Mouse (Mus musculus) neural tube, embryonic 11.5 days (tissue): ENCODE measurements around the gene 1700001P01Rik. TPM values are rescaled to one million over a fixed set of nuclear protein-coding genes. Genes with fewer than 3 reads are reported as not detected.

Source experiments
- ATAC-seq: fragments of 200-750 bp; cut with Nextera tagmentation; 2 replicates; pipeline ENCODE4 v1.8.0; 2017; ENCODE audit warnings: moderate number of reproducible peaks, mild to moderate bottlenecking, moderate TSS enrichment, moderate library complexity; ENCODE audit not compliant: insufficient read depth, low FRiP score, low TSS enrichment
- DNase-seq: peaks from one replicate; pipeline ENCODE4 v3.0.0-alpha.2; 2015; ENCODE audit warnings: low spot score
- H3K27ac ChIP-seq: fragments of 300-500 bp; sonication (generic); 2 replicates; pipeline ENCODE4 v1.5.1; 2014; ENCODE audit warnings: low read depth, mild to moderate bottlenecking, low read length
- H3K27me3 ChIP-seq: fragments of 300-500 bp; sonication (generic); 2 replicates; pipeline ENCODE4 v1.6.1; 2014; ENCODE audit warnings: mild to moderate bottlenecking, low read length, mixed read lengths; ENCODE audit not compliant: control insufficient read depth, insufficient read depth
- H3K36me3 ChIP-seq: fragments of 300-500 bp; sonication (generic); 2 replicates; pipeline ENCODE4 v1.6.1; 2014; ENCODE audit warnings: mild to moderate bottlenecking, low read length, moderate library complexity, mixed read lengths; ENCODE audit not compliant: control insufficient read depth, insufficient read depth
- H3K4me1 ChIP-seq: fragments of 300-500 bp; sonication (generic); 2 replicates; pipeline ENCODE4 v1.6.1; 2014; ENCODE audit warnings: low read length, mixed read lengths; ENCODE audit not compliant: control insufficient read depth, insufficient read depth
- H3K4me2 ChIP-seq: fragments of 300-500 bp; sonication (generic); 2 replicates; pipeline ENCODE4 v1.6.1; 2014; ENCODE audit warnings: low read depth, mild to moderate bottlenecking, moderate library complexity
- H3K4me3 ChIP-seq: fragments of 300-500 bp; sonication (generic); 2 replicates; pipeline ENCODE4 v1.5.1; 2014; ENCODE audit warnings: low read depth, low read length
- H3K9ac ChIP-seq: fragments of 300-500 bp; sonication (generic); 2 replicates; pipeline ENCODE4 v1.6.1; 2014; ENCODE audit warnings: mild to moderate bottlenecking, low read length
- H3K9me3 ChIP-seq: fragments of 300-500 bp; sonication (generic); 2 replicates; pipeline ENCODE4 v1.6.1; 2016; ENCODE audit warnings: low read length; ENCODE audit not compliant: control insufficient read depth
- WGBS: fragments of 180-500 bp; shearing (Covaris S2); extraction: QIAGEN DNeasy Blood & Tissue Kit; methylation state at CpG from one replicate; pipeline ENCODE4 v1.1.7; 2014; 5-methylcytosine and 5-hydroxymethylcytosine counted together
- polyA plus RNA-seq: library from polyadenylated mRNA; unstranded; fragments of >200 nt; fragmentation: Nextera tagmentation; extraction: Ambion mirVana; gene quantifications from 2 replicates; pipeline ENCODE4 v1.2.1, GENCODE M21; 2014

1700001P01Rik gene
- polyA plus RNA-seq, 1 experiment from 2014 or later = not detected

- WGBS = 10% methylated on average over 17 of the region's 17 CpGs
- ATAC-seq = no peak
- peaks cover 32% of the 10 kb centered on the region for H3K4me1 ChIP-seq
These were observed 25.1 kb upstream of the 1700001P01Rik start for GRCm38 (mm10) chr11:97800691-97801408.

DNA sequence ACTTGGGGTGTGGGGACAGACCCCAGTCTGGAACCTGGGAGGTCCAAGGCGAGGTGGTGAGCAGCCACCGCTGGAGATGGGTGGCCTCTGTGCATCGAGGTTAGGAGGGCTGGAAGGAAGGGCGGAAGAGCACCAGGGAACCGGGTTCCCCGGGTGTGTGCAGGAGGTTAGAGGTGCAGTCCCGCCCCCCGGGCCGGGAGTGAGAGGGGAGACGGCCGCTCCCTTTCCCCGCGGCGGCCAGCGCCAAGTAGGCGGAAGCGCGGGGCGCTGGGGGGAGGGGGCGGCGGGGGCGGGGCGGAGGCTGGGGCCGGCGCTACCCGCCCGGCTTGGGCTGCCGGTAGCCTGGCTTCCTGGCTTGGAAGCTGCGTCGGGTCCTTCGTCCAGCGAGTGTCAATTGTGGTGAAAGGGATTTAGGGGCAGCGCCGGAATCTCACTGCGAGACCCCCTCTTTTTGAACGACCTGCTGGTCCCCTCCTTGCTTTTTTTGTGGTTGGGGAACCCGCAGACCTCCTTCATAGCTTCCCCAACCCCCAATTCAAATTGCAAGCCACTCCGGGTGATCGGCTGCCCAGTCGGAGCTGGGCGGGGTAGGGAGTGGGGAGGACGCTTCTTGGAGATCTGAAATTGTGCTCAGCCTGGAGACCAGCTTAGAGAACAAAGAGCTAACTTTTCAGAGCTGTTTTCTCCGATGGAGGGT, 24.4 kb upstream of the 1700001P01Rik start:
- peak overlapping the region; percentile 79 for H3K27ac ChIP-seq
- peak overlapping the region; percentile 80 for H3K4me3 ChIP-seq
- H3K4me2 ChIP-seq = peak overlapping the region; percentile 67
- H3K27me3 ChIP-seq = no peaks in the 10 kb centered on the region
- peak overlapping the region; percentile 74 for H3K9ac ChIP-seq
- WGBS = under 1% methylated on average over 28 of the region's 43 CpGs
- H3K36me3 ChIP-seq = no peaks in the 10 kb centered on the region
- ATAC-seq = peak; percentile 56
- no peaks in the 10 kb centered on the region for H3K9me3 ChIP-seq
- H3K4me1 ChIP-seq = peaks cover 27% of the 10 kb centered on the region
- DNase-seq = peak; percentile 72

More at GRCm38 (mm10) chr11:97800691-97801408, 25.1 kb upstream of the 1700001P01Rik start:
- Histone ChIP-seq H3K9ac (peak overlapping the region; percentile 74), H3K36me3 (no peaks in the 10 kb centered on the region), H3K4me2 (peak overlapping the region; percentile 67), H3K27ac (peak overlapping the region; percentile 79), H3K27me3 (no peaks in the 10 kb centered on the region), H3K4me3 (peak overlapping the region; percentile 80), H3K9me3 (no peaks in the 10 kb centered on the region)
- DNase-seq = no peak

- ATAC-seq (peak; percentile 77), DNase-seq (peak; percentile 85)
- Histone ChIP-seq H3K4me1 (peaks cover 19% of the 10 kb centered on the region), H3K36me3 (no peaks in the 10 kb centered on the region), H3K27ac (peak overlapping the region; percentile 79), H3K27me3 (no peaks in the 10 kb centered on the region), H3K9me3 (no peaks in the 10 kb centered on the region), H3K4me3 (peak overlapping the region; percentile 80), H3K4me2 (peak overlapping the region; percentile 67), H3K9ac (peak overlapping the region; percentile 74)
- 0% methylated on average over 59 of the region's 71 CpGs for WGBS
These were observed 23.7 kb upstream of the 1700001P01Rik start for GRCm38 (mm10) chr11:97799146-97799993.

GRCm38 (mm10) chr11:97798782-97799145, 23.0 kb upstream of the 1700001P01Rik start, which contains the start of gene Lasp1:
Gene Lasp1, plus strand, starts transcription at chr11:97799000.
- peak; percentile 59 for ATAC-seq
- H3K27me3 ChIP-seq = no peaks in the 10 kb centered on the region
- peak within 1 kb of the TSS; percentile 80 for H3K4me3 ChIP-seq
- peak within 1 kb of the TSS; percentile 67 for H3K4me2 ChIP-seq
- H3K9ac ChIP-seq = peak within 1 kb of the TSS; percentile 74
- peak; percentile 89 for DNase-seq
- no peaks in the 10 kb centered on the region for H3K9me3 ChIP-seq
- H3K36me3 ChIP-seq = no peaks in the 10 kb centered on the region
- H3K27ac ChIP-seq = peak within 1 kb of the TSS; percentile 79
- WGBS = under 1% methylated on average over 11 of the region's 11 CpGs
- H3K4me1 ChIP-seq = peaks cover 14% of the 10 kb centered on the region

GRCm38 (mm10) chr11:97798083-97798435, 22.3 kb upstream of the 1700001P01Rik start:
- Histone ChIP-seq H3K4me2 (peak overlapping the region; percentile 14; the same call in 1 of the 2 replicates), H3K27me3 (no peaks in the 10 kb centered on the region), H3K4me1 (peaks cover 14% of the 10 kb centered on the region), H3K27ac (no peak overlapping the region), H3K36me3 (no peaks in the 10 kb centered on the region), H3K9me3 (no peaks in the 10 kb centered on the region), H3K4me3 (no peak overlapping the region), H3K9ac (no peak overlapping the region)
- 36% methylated on average over 8 of the region's 8 CpGs for WGBS
- ATAC-seq (no peak), DNase-seq (no peak)

DNA sequence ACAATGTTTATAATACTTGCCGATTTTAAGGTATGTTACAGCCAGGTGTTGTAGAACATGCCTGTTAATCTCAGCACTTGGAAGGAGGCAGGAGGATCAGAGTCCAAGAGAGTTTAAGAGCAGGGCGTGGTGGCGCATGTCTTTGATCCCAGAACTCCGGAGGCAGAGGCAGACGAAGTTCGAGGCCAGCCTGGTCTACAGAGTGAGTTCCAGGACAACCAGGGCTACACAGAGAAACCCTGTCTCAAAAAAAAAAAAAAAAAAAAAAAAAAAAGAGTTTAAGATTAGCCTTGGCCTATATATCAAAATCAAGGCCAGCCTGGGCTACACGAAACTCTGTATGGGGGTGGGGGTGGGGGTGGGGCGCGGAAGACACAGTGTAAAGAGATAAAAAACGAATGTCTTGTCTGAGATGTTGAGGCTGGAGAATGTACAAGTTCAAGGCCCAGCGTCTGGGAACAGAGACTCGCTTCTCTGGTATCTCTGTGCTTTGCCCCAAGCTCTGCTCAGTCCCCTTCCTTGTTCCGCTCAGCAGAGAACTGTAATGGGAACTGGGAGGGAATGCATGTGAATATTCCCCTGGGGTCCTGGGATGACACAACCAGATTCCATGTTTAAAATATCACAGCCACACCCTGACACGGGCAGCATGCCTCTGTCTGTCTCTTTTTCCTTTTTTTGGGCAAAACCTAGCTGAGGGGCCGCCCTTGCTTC, 21.8 kb upstream of the 1700001P01Rik start:
- ATAC-seq = no peak
- WGBS = 56% methylated on average over 15 of the region's 15 CpGs
- Histone ChIP-seq H3K27ac (no peak overlapping the region), H3K4me3 (no peak overlapping the region), H3K9me3 (no peaks in the 10 kb centered on the region), H3K4me1 (peaks cover 14% of the 10 kb centered on the region), H3K9ac (no peak overlapping the region), H3K27me3 (no peaks in the 10 kb centered on the region), H3K36me3 (no peaks in the 10 kb centered on the region), H3K4me2 (no peak overlapping the region; the same call in 1 of the 2 replicates)
- DNase-seq = no peak

DNA sequence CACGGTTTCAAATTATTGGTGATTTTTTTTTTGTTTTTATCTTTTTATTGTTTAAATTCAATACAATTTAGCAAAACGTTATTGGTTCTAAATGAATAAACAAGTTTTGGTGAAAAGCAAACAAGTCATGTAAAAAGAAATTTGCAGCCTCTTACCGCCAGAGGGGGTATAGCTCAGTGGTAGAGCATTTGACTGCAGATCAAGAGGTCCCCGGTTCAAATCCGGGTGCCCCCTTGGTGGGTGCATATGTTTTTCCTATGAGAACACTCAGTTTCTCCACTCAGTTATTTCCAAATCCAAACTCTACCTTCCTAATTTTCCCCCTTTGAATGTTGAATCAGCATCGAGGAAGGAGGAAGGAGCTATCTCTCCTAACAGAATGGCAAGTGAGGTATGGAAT, 21.2 kb upstream of the 1700001P01Rik start:
- Histone ChIP-seq H3K27ac (no peak overlapping the region), H3K36me3 (no peaks in the 10 kb centered on the region), H3K4me1 (peaks cover 9% of the 10 kb centered on the region), H3K4me3 (no peak overlapping the region), H3K9me3 (no peaks in the 10 kb centered on the region), H3K9ac (no peak overlapping the region), H3K27me3 (no peaks in the 10 kb centered on the region), H3K4me2 (no peak overlapping the region)
- 7% methylated on average over 6 of the region's 6 CpGs for WGBS
- ATAC-seq (no peak), DNase-seq (peak; percentile 52)

DNA sequence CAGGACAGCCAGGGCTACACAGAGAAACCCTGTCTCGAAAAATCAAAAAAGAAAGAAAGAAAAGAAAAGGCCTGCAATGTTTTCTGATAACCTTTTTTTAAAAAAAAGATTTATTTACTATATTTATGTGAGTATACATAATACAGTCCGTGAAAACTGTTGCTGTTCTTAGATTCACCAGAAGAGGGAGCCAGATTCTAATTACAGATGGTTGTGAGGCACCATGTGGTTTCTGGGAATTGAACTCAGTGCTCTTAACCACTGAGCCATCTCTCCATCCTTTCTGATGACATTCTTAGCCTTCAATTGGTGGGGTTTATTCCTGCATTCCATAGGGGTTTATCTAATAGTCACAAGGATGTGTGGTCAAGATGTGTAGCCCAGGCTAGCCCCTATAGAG, 17.4 kb upstream of the 1700001P01Rik start:
- 12% methylated on average over 2 of the region's 2 CpGs for WGBS
- H3K27ac ChIP-seq = no peak overlapping the region
- H3K9me3 ChIP-seq = no peaks in the 10 kb centered on the region
- H3K4me2 ChIP-seq = no peak overlapping the region
- no peak overlapping the region for H3K4me3 ChIP-seq
- no peaks in the 10 kb centered on the region for H3K36me3 ChIP-seq
- no peak for DNase-seq
- no peaks in the 10 kb centered on the region for H3K4me1 ChIP-seq
- no peaks in the 10 kb centered on the region for H3K27me3 ChIP-seq
- ATAC-seq = no peak
- no peak overlapping the region for H3K9ac ChIP-seq
